Mouse (Mus musculus) stomach, postnatal 0 days (tissue): Measurements from ENCODE around the gene Pld3.

Experiments
- CTCF ChIP-seq: IDR thresholded peaks from 2 replicates; pipeline ENCODE4 v1.5.1; 2016; ENCODE audit warnings: antibody characterized with exemption, low read depth, mild to moderate bottlenecking, moderate library complexity
- EP300 ChIP-seq: optimal IDR thresholded peaks from 2 replicates; pipeline ENCODE3; 2016; ENCODE audit warnings: antibody characterized with exemption

- TF ChIP-seq CTCF (no peak), EP300 (no peak)
Measured at GRCm38 (mm10) chr7:27520599-27520998, 32.4 kb downstream of the Pld3 start.
